Mouse (Mus musculus) heart, embryonic 12.5 days (tissue): ENCODE results near the gene Cdc5l. TPM values are rescaled to one million over a fixed set of nuclear protein-coding genes. Genes with fewer than 3 reads are reported as not detected.

Source experiments
- ATAC-seq: fragments of 200-750 bp; cut with Nextera tagmentation; 2 replicates; pipeline ENCODE4 v1.8.0; 2017; ENCODE audit warnings: moderate TSS enrichment, moderate library complexity; ENCODE audit not compliant: insufficient number of reproducible peaks, low FRiP score
- H3K27ac ChIP-seq: fragments of 300-500 bp; sonication (generic); 2 replicates; pipeline ENCODE4 v1.5.1; 2016; ENCODE audit warnings: mild to moderate bottlenecking, moderate library complexity; ENCODE audit not compliant: poor library complexity, severe bottlenecking
- H3K27me3 ChIP-seq: fragments of 300-500 bp; sonication (generic); replicated peaks from 2 replicates; pipeline ENCODE4 v1.6.1; 2016; ENCODE audit warnings: mild to moderate bottlenecking, moderate library complexity
- H3K36me3 ChIP-seq: fragments of 300-500 bp; sonication (generic); 2 replicates; pipeline ENCODE4 v1.6.1; 2016; ENCODE audit warnings: mild to moderate bottlenecking, moderate library complexity
- H3K4me1 ChIP-seq: fragments of 300-500 bp; sonication (generic); replicated peaks from 2 replicates; pipeline ENCODE4 v1.6.1; 2016; ENCODE audit warnings: mild to moderate bottlenecking
- H3K4me2 ChIP-seq: fragments of 300-500 bp; sonication (generic); 2 replicates; pipeline ENCODE4 v1.6.1; 2016; ENCODE audit warnings: mild to moderate bottlenecking, moderate library complexity
- H3K4me3 ChIP-seq: fragments of 300-500 bp; sonication (generic); 2 replicates; pipeline ENCODE4 v1.5.1; 2016; ENCODE audit warnings: mild to moderate bottlenecking
- H3K9ac ChIP-seq: fragments of 300-500 bp; sonication (generic); 2 replicates; pipeline ENCODE4 v1.6.1; 2016; ENCODE audit warnings: mild to moderate bottlenecking, moderate library complexity
- H3K9me3 ChIP-seq: fragments of 300-500 bp; sonication (generic); replicated peaks from 2 replicates; pipeline ENCODE4 v1.6.1; 2016; ENCODE audit warnings: mild to moderate bottlenecking, moderate library complexity
- WGBS: fragments of 180-500 bp; shearing (Covaris S2); methylation state at CpG from one replicate; pipeline ENCODE4 v1.1.7; 2016; 5-methylcytosine and 5-hydroxymethylcytosine counted together
- polyA plus RNA-seq: library from polyadenylated mRNA; unstranded; fragments of >200 nt; fragmentation: Nextera tagmentation; extraction: Ambion mirVana; gene quantifications from 2 replicates; pipeline ENCODE4 v1.2.1, GENCODE M21; 2016

The Cdc5l gene
- 49.9 and 53.0 TPM in 2 replicates for polyA plus RNA-seq

- peak within 1 kb of the TSS; percentile 98 for H3K27ac ChIP-seq
- no peaks in the 10 kb centered on the region for H3K9me3 ChIP-seq
- no peaks in the 10 kb centered on the region for H3K27me3 ChIP-seq
- WGBS: under 1% methylated on average over 73 of the region's 73 CpGs
- peaks cover 18% of the 10 kb centered on the region for H3K4me1 ChIP-seq
- H3K36me3 ChIP-seq: peaks cover 13% of the 10 kb centered on the region
- peak within 1 kb of the TSS; percentile 94 for H3K4me3 ChIP-seq
- peak within 1 kb of the TSS; percentile 89 for H3K9ac ChIP-seq
- peak within 1 kb of the TSS; percentile 92 for H3K4me2 ChIP-seq
- peak; percentile 97 for ATAC-seq
These were observed at the start of gene Cdc5l for GRCm38 (mm10) chr17:45433419-45434261. TSS of gene Cdc5l (minus strand) at chr17:45433737.

- Histone ChIP-seq H3K9me3 (0 out of 2 replicates have a peak, but pooled peaks cover 6% of the 10 kb centered on the region), H3K4me2 (no peak overlapping the region), H3K4me1 (peaks cover 8% of the 10 kb centered on the region; the same call in 1 of the 2 replicates), H3K27me3 (peaks cover 22% of the 10 kb centered on the region), H3K36me3 (no peaks in the 10 kb centered on the region), H3K27ac (no peak overlapping the region), H3K4me3 (no peak overlapping the region), H3K9ac (no peak overlapping the region)
- WGBS: 24% methylated on average over 2 of the region's 2 CpGs
- no peak for ATAC-seq
These were observed 46.9 kb upstream of the Cdc5l start for GRCm38 (mm10) chr17:45480429-45480828.

GRCm38 (mm10) chr17:45478234-45478825 lies 44.8 kb upstream of the Cdc5l start:
- Histone ChIP-seq H3K9me3 (0 out of 2 replicates have a peak, but pooled peaks cover 6% of the 10 kb centered on the region), H3K27ac (no peak overlapping the region), H3K9ac (no peak overlapping the region), H3K4me1 (peaks cover 8% of the 10 kb centered on the region; the same call in 1 of the 2 replicates), H3K4me3 (no peak overlapping the region), H3K4me2 (no peak overlapping the region), H3K36me3 (no peaks in the 10 kb centered on the region), H3K27me3 (peaks cover 22% of the 10 kb centered on the region)
- no peak for ATAC-seq
- 8% methylated on average over 12 of the region's 12 CpGs for WGBS

DNA sequence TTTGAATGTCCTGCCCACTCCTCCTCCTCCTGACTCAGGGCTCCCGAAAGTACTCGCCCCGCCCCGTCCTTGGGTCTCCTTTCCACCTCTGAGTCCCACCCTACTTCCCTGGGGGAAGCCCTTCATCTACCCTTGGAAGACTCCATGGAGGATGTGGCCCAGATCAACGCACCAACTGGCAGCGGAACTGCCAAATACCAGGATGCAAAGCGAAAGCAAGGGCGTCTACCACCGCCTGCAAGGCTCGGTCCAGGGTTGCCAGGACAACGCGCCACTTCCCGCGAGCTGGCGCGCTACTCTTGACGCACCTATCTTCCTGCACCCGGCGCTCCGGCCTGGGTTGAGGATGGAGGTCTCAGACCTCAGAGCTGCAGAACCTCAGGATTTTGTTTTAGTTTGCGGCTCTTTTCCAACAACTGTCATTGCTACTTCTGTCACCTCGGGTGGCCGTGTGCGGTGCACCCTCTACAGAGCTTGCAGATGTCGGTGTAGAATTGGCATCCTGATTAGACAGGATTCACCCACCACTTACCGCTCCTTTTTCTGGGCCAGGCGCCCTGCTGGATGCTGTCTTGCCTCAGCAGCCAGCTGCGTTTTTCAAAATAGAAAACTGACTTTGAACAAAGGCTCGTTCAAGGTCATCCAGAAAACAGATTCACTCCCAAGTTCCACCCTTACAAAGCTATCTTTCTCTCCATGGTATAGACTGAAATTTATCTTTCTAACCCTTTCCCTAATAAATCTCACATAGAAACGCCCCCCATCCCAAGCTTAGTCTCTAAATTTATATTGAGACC lies 41.3 kb upstream of the Cdc5l start, which contains the start of gene Spats1:
Gene Spats1 (minus strand): TSS at position 747 of the 797 bp plus-strand sequence.
- ATAC-seq: peak; percentile 49
- Histone ChIP-seq H3K4me2 (peak within 1 kb of the TSS; percentile 71), H3K9ac (no peak within 1 kb of the TSS; the same call in 1 of the 2 replicates), H3K9me3 (no peaks in the 10 kb centered on the region), H3K36me3 (no peaks in the 10 kb centered on the region), H3K4me1 (peaks cover 8% of the 10 kb centered on the region; the same call in 1 of the 2 replicates), H3K27me3 (peaks cover 29% of the 10 kb centered on the region), H3K27ac (no peak within 1 kb of the TSS), H3K4me3 (peak within 1 kb of the TSS; percentile 44)
- 6% methylated on average over 30 of the region's 30 CpGs for WGBS

DNA sequence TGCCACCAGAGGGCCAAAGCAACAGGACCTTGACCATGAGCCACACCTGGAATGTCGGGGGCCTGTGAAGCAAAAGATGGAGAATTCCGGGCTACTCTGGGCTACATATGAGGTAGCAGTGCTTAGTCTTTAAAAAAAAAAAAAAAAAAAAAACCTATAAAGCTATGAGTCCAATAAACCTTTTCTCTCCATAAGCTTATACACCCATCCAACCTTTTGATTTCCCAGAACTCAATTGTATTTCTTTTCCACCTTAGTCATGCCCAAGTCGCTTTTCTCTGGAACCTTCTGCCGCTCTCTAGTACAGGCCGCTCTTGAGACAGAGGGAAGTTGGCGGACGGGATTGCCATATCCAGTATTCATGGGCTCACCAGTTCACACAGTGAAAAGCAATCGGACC lies 40.6 kb upstream of the Cdc5l start:
- no peak overlapping the region for H3K27ac ChIP-seq
- peak overlapping the region; percentile 71 for H3K4me2 ChIP-seq
- peaks cover 29% of the 10 kb centered on the region for H3K27me3 ChIP-seq
- no peaks in the 10 kb centered on the region for H3K9me3 ChIP-seq
- H3K4me1 ChIP-seq: peaks cover 8% of the 10 kb centered on the region; the same call in 1 of the 2 replicates
- H3K36me3 ChIP-seq: no peaks in the 10 kb centered on the region
- peak overlapping the region; percentile 44 for H3K4me3 ChIP-seq
- ATAC-seq: no peak
- H3K9ac ChIP-seq: no peak overlapping the region
- WGBS: 72% methylated on average over 8 of the region's 8 CpGs

DNA sequence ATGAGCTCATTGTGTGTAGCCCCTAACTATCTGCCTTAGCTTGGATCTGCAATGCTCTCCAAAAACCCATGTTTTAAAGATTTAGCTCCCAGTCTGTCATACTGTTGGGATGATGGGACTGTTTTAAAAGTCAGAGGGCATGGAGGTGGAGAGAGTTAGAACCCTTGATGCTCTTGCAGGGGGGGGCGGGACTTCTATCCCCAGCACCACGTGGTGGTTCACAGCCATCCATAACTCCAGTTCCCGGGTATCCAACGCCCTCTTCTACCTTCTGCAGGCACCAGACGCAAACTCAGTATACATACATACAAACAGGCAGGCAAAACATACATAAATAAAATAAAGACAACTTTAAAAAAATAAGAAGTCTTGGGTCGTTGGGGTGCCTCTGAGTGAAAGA lies 40.1 kb upstream of the Cdc5l start:
- H3K27me3 ChIP-seq: peaks cover 29% of the 10 kb centered on the region
- H3K4me2 ChIP-seq: no peak overlapping the region
- 69% methylated on average over 6 of the region's 6 CpGs for WGBS

GRCm38 (mm10) chr17:45470726-45471125 lies 37.2 kb upstream of the Cdc5l start:
- peaks cover 8% of the 10 kb centered on the region; the same call in 1 of the 2 replicates for H3K27me3 ChIP-seq
- no peaks in the 10 kb centered on the region for H3K36me3 ChIP-seq
- no peak for ATAC-seq
- no peak overlapping the region for H3K9ac ChIP-seq
- H3K4me3 ChIP-seq: no peak overlapping the region
- no peak overlapping the region for H3K4me2 ChIP-seq
- no peak overlapping the region for H3K27ac ChIP-seq
- peaks cover 13% of the 10 kb centered on the region for H3K9me3 ChIP-seq
- no peaks in the 10 kb centered on the region; the same call in 1 of the 2 replicates for H3K4me1 ChIP-seq
- WGBS: 69% methylated on average over 7 of the region's 7 CpGs

More for the DNA sequence above, 40.1 kb upstream of the Cdc5l start:
- Histone ChIP-seq H3K9me3 (no peaks in the 10 kb centered on the region), H3K27ac (no peak overlapping the region), H3K4me3 (no peak overlapping the region), H3K36me3 (no peaks in the 10 kb centered on the region), H3K4me1 (peaks cover 6% of the 10 kb centered on the region; the same call in 1 of the 2 replicates), H3K9ac (no peak overlapping the region)
- ATAC-seq: no peak

DNA sequence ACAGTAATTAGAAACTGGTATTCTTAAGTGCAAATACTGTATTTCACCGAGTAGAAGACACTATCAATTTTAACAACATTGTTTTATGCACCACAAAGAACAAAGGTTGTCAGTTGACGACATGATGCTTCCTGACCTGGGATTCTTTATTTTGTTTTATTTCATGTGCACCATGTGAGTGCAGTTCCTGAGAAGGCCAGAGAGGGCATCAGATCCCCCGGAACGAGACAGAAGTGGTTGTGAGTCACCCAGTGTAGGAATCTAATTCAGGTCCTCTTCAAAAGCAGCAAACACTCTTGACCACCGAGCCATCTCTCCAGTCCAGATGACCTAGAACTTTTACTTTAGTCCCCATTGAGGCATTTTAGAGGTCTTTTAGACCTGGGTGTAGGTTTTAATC lies 34.8 kb upstream of the Cdc5l start:
- H3K4me2 ChIP-seq: no peak overlapping the region
- no peak overlapping the region for H3K4me3 ChIP-seq
- H3K4me1 ChIP-seq: no peaks in the 10 kb centered on the region
- 0 out of 2 replicates have a peak, but pooled peaks cover 6% of the 10 kb centered on the region for H3K27me3 ChIP-seq
- WGBS: 75% methylated on average over 5 of the region's 5 CpGs
- peaks cover 13% of the 10 kb centered on the region for H3K9me3 ChIP-seq
- ATAC-seq: no peak
- H3K27ac ChIP-seq: no peak overlapping the region
- no peaks in the 10 kb centered on the region for H3K36me3 ChIP-seq
- H3K9ac ChIP-seq: no peak overlapping the region

- Histone ChIP-seq H3K27me3 (0 out of 2 replicates have a peak, but pooled peaks cover 6% of the 10 kb centered on the region), H3K4me1 (no peaks in the 10 kb centered on the region), H3K4me3 (no peak overlapping the region), H3K36me3 (no peaks in the 10 kb centered on the region), H3K9ac (no peak overlapping the region), H3K4me2 (no peak overlapping the region), H3K27ac (no peak overlapping the region), H3K9me3 (peaks cover 13% of the 10 kb centered on the region)
- 61% methylated on average over 2 of the region's 2 CpGs for WGBS
- ATAC-seq: no peak
These were observed 33.2 kb upstream of the Cdc5l start for GRCm38 (mm10) chr17:45466701-45467100.

GRCm38 (mm10) chr17:45464255-45464654 lies 30.7 kb upstream of the Cdc5l start:
- H3K9me3 ChIP-seq: peaks cover 13% of the 10 kb centered on the region
- H3K27ac ChIP-seq: no peak overlapping the region
- H3K36me3 ChIP-seq: no peaks in the 10 kb centered on the region
- no peak for ATAC-seq
- 72% methylated on average over 9 of the region's 9 CpGs for WGBS
- no peak overlapping the region for H3K9ac ChIP-seq
- no peaks in the 10 kb centered on the region for H3K27me3 ChIP-seq
- H3K4me2 ChIP-seq: no peak overlapping the region
- no peaks in the 10 kb centered on the region for H3K4me1 ChIP-seq
- no peak overlapping the region for H3K4me3 ChIP-seq
